Mouse (Mus musculus) testis, adult 2 months (tissue): Measurements from ENCODE around the gene Spns3. TPM values are rescaled to one million over a fixed set of nuclear protein-coding genes. Genes with fewer than 3 reads are reported as not detected.
A peak's percentile ranks its signal among the peaks of the same experiment; 100 is the strongest.

ENCODE experiments used
- H3K27ac ChIP-seq: fragments of 200-500 bp; 2 replicates; pipeline ENCODE4 v1.5.1; 2012; ENCODE audit warnings: low read depth, low read length; ENCODE audit not compliant: control insufficient read depth, insufficient read depth
- H3K27me3 ChIP-seq: fragments of 200-500 bp; 2 replicates; pipeline ENCODE4 v1.6.1; 2012; ENCODE audit warnings: mild to moderate bottlenecking, low read length, moderate library complexity; ENCODE audit not compliant: control insufficient read depth, insufficient read depth
- H3K36me3 ChIP-seq: fragments of 200-500 bp; 2 replicates; pipeline ENCODE4 v1.6.1; 2012; ENCODE audit warnings: mild to moderate bottlenecking, low read length; ENCODE audit not compliant: control insufficient read depth, insufficient read depth
- H3K4me1 ChIP-seq: fragments of 200-500 bp; 2 replicates; pipeline ENCODE4 v1.6.1; 2012; ENCODE audit warnings: low read length; ENCODE audit not compliant: control insufficient read depth, insufficient read depth
- H3K4me3 ChIP-seq: fragments of 200-500 bp; 2 replicates; pipeline ENCODE4 v1.5.1; 2012; ENCODE audit warnings: low read depth, mild to moderate bottlenecking, low read length, moderate library complexity, mixed read lengths; ENCODE audit not compliant: control insufficient read depth
- CTCF ChIP-seq: fragments of 200-500 bp; IDR thresholded peaks from 2 replicates; pipeline ENCODE4 v1.5.1; 2012; ENCODE audit warnings: low read depth, mild to moderate bottlenecking, inconsistent platforms, low read length, moderate library complexity; ENCODE audit not compliant: control insufficient read depth, insufficient read depth, insufficient replicate concordance
- POLR2A ChIP-seq: fragments of 200-500 bp; IDR thresholded peaks from 2 replicates; pipeline ENCODE4 v1.6.1; 2012; ENCODE audit warnings: low read depth, mild to moderate bottlenecking, inconsistent platforms, low read length, moderate library complexity; ENCODE audit not compliant: control insufficient read depth
- polyA plus RNA-seq: library from polyadenylated mRNA; depleted of rRNA; stranded (reverse); fragments of >200 nt; gene quantifications from 2 replicates; pipeline ENCODE4 v1.2.3, GENCODE M21; 2012

The Spns3 gene
- polyA plus RNA-seq, 1 experiment: 1.6 TPM

DNA sequence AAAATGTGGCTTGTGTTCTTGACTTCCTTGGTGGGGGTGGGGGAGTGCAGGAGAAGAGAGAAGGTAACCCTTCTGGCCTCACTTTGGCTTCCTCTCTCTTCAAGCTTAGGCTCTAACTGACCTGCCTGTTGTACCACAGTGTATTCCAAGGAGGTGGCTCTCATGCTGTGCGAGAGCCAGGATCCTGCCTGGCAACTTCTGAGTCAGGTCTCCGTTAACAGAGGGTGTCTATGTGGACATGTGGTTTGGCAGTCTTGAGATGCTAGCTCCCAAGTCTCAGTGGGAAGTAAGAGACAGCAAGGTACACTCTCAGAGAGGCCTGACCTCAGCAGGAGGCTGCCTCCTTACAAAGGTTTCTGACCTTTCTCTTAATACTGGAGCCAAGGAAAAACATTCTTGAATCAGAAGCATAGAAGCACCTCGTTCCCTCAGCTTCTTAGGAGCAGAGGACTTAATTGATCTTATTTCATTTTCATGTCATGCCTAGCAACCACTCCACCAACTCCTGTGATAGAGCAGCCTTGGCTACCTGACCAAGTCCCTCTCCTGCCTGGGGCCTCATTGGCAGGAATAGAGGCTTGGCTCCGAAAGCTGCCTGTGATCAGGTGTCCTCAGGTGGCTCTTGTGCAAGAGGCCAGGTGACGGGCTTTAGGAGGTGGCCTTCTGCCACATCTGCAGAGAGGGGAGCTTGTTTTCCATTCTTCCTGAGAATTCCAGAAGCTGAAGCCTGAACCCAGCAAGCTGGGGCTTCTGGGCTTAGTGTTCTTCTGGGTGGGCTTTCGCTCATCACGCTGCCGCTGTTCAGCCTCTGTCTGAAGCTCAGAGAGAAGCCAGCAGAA lies 31.5 kb upstream of the Spns3 start:
- Histone ChIP-seq H3K36me3 (no peaks in the 10 kb centered on the region), H3K4me3 (no peak overlapping the region), H3K27me3 (no peaks in the 10 kb centered on the region), H3K27ac (no peak overlapping the region), H3K4me1 (no peaks in the 10 kb centered on the region; the same call in 1 of the 2 replicates)
- no peak for TF ChIP-seq CTCF
- TF ChIP-seq POLR2A: no peak

DNA sequence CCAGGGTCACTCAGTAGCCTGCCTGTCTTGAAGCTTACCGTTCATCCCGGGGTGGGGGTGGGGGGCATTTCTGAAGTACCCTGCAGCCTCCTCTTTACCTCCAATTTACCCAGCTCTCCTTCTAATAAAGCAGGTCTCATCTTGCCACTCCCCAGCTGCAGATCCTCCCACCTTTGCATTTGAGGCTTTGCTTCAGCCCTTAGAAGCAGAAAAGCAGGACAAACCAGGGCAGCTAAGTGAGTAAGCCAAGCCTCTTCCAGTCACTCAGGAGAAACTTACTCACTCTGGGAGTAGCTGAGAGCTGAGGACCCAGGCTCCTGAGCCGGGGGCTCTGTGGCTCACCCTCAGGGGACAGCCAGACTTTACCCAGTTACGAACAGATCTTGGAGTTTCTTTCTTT lies 28.2 kb upstream of the Spns3 start:
- no peak for TF ChIP-seq CTCF
- TF ChIP-seq POLR2A: no peak
- Histone ChIP-seq H3K36me3 (no peaks in the 10 kb centered on the region), H3K4me3 (no peak overlapping the region), H3K27me3 (no peaks in the 10 kb centered on the region), H3K27ac (no peak overlapping the region), H3K4me1 (peaks cover 2% of the 10 kb centered on the region)

DNA sequence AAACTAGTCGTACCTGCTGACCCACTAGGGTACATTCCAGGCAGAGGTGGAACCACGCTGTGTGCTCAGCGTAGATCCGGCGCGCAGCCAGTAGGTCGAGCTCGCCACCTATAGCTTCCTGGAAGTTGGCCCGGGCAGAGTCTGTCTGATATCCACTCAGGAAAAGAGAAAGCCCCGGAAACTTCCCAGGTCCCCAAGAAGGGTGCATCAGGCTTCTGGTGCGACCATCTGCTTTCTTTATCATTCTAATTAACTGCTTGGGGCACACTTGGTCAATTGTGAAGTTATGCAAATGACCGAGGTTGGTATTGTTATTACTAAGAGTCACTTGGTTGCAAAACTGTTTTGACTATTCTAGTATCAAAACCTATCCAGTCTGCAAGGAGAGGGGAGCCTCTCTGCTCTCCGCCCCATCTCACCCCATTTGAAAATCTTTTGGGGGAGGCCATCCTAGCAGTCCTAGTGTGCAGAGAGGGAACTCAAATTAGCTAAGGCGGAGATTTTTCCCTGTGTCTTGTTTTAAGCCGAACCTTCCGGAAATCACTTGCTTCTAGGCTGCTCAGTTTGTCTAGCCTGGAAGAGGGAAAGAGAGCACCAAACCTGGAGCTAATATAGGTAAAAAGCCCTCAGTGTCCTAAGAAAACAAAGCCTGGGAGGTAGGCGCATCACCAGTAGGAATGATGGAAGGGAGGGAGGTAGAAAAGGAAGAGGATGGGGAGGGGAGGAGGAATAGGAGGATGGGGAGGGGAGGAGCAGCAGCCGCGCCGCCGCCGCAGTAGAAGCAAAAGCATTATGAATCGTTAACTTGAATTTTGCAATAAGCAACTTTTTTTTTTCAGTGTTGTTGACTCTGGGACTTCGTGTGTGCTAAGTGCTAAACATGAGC lies 26.4 kb upstream of the Spns3 start:
- TF ChIP-seq POLR2A (no peak), CTCF (no peak)
- Histone ChIP-seq H3K27ac (no peak overlapping the region), H3K4me3 (peak overlapping the region; percentile 30), H3K27me3 (no peaks in the 10 kb centered on the region), H3K4me1 (peaks cover 2% of the 10 kb centered on the region), H3K36me3 (no peaks in the 10 kb centered on the region)

DNA sequence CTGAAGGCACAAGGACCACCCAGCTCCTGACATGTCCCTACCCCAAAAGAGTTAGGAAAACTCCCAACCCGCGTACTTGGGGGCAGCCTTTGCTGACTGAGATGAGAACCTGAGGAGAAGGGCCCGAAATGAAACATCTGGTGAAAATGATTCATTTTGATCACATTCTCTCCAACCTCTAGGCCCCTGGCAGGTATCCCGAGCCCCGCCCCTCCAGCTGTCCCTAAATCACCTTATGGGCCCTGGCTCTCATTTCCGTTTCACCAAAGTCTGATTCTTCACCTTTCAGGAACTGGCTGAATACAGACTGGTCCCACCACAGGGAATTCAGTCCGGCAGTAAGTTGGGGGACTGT lies 25.8 kb upstream of the Spns3 start:
- no peak overlapping the region for H3K27ac ChIP-seq
- no peaks in the 10 kb centered on the region for H3K27me3 ChIP-seq
- peaks cover 2% of the 10 kb centered on the region for H3K4me1 ChIP-seq
- peak overlapping the region; percentile 26 for H3K4me3 ChIP-seq
- no peak for TF ChIP-seq POLR2A
- no peak for TF ChIP-seq CTCF
- H3K36me3 ChIP-seq: no peaks in the 10 kb centered on the region

DNA sequence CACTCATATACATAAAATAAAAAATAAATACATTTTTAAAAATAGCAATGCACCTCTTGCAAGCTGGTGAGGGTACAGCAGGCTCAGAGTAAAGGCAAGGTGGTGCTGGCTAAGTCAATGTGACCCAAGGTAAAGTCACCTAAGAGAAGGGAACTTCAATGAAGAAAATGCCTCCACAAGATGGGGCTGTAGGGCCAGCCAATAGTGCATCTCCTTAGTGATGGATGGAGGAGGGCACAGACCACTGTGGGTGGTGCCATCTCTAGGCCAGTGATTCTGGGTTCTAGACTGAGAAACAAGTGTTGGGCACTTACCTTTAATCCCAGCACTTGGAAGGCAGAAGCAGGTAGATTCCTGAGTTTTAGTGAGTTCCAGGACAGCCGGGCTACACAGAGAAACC lies 23.5 kb upstream of the Spns3 start:
- no peaks in the 10 kb centered on the region for H3K27me3 ChIP-seq
- H3K36me3 ChIP-seq: no peaks in the 10 kb centered on the region
- H3K4me3 ChIP-seq: no peak overlapping the region
- H3K27ac ChIP-seq: no peak overlapping the region
- TF ChIP-seq POLR2A: no peak
- peak; percentile 5; the same call in 1 of the 2 replicates for TF ChIP-seq CTCF
- peaks cover 3% of the 10 kb centered on the region for H3K4me1 ChIP-seq

DNA sequence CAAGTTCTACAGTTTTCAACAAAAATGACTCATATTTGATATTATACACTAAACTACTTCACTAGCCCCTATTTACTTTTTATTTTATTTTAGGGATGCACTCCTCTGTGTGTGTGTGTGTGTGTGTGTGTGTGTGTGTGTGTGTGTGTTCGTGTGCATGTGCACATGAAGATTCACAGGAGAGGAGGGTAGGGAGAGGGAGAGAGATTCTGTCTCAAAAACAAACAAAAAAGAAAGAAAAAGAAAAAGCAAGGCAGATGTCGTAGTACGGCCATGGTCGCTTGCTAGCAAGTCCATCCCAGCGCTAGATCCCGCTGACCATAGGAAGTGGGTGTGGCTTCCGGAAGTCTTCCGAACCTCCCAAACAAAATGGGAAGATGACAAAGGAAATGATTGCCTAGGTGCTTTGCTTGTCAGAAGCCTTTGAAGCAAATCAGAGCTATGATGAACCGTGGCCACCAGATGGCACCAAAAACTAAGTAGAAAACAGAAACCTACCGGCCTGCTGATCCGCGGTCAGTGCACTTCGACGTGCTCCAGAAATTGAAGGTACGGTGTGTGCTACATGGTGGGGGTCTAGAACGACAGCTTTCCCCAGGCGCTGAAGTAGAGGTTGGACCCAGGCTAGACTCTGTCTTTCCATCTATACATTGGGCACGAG lies 20.1 kb upstream of the Spns3 start:
- Histone ChIP-seq H3K4me3 (no peak overlapping the region; the same call in 1 of the 2 replicates), H3K36me3 (no peaks in the 10 kb centered on the region), H3K4me1 (peaks cover 9% of the 10 kb centered on the region), H3K27ac (no peak overlapping the region), H3K27me3 (no peaks in the 10 kb centered on the region)
- TF ChIP-seq POLR2A (no peak), CTCF (peak; percentile 52; the same call in 1 of the 2 replicates)

GRCm38 (mm10) chr11:72569671-72570318 lies 19.5 kb upstream of the Spns3 start:
- H3K27ac ChIP-seq: no peak overlapping the region

More at GRCm38 (mm10) chr11:72569671-72570318, 19.5 kb upstream of the Spns3 start:
- TF ChIP-seq POLR2A (no peak), CTCF (no peak)
- Histone ChIP-seq H3K4me3 (no peak overlapping the region), H3K27me3 (no peaks in the 10 kb centered on the region), H3K4me1 (peaks cover 9% of the 10 kb centered on the region), H3K36me3 (no peaks in the 10 kb centered on the region)
